Mouse (Mus musculus): Measurements from ENCODE around the gene Slc9a7. TPM values are rescaled to one million over a fixed set of nuclear protein-coding genes. Genes with fewer than 3 reads are reported as not detected.

The Slc9a7 gene
- polyA plus RNA-seq, 1 experiment from 2014 or later: 1.1 TPM

DNA sequence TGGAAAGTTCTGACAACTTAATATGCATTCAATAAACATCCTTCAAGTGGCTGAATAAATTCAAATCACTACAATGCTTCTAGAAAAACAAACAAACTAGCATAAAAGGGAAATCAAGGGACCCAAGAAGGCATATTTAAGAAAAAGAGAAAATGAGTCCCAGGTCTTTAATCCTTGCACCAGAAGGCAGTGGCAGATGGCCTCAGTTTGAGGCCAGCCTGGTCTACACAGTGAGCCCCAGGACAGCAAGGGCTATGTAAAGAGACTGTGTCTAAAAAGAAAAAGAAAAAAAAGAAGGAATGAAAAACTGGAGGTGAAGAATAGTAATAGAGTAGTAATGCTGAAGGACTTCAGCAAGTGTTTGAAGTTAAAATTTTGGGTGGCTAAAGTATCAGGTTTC is 162.7 kb downstream of the Slc9a7 start:
- no peak overlapping the region for H3K4me3 ChIP-seq
- H3K9me3 ChIP-seq: no peaks in the 10 kb centered on the region
- H3K27me3 ChIP-seq: no peaks in the 10 kb centered on the region
- no peaks in the 10 kb centered on the region for H3K4me1 ChIP-seq
- no peak overlapping the region for H3K4me2 ChIP-seq
- no peak overlapping the region for H3K27ac ChIP-seq
- no peak overlapping the region for H3K9ac ChIP-seq
- no peaks in the 10 kb centered on the region for H3K36me3 ChIP-seq
- no peak for ATAC-seq (ENCODE audit: insufficient number of reproducible peaks, low FRiP score, low TSS enrichment, low read depth)

DNA sequence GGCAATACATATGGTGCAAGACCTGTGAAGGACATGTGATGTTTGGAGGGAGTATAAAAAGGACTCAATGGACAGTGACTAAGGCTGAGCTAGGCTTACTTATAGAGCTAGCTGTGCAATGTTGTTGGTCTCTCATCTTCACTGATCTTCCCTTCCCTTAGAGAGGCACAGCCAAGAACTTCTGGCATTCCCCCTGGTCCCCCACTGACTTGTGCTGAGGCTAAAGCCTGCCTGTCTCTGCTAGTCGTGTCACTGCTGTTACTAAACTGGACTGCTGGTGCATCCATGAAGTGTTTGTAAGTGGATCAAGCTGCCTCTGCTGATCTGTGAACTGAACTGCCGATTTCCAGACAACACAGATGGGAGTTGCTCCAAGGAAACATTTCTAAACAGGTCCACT is 166.1 kb downstream of the Slc9a7 start:
- H3K27me3 ChIP-seq: no peaks in the 10 kb centered on the region
- H3K4me1 ChIP-seq: no peaks in the 10 kb centered on the region
- no peak overlapping the region for H3K9ac ChIP-seq
- H3K27ac ChIP-seq: no peak overlapping the region
- no peaks in the 10 kb centered on the region for H3K9me3 ChIP-seq
- no peak overlapping the region for H3K4me2 ChIP-seq
- no peak for ATAC-seq (ENCODE audit: insufficient number of reproducible peaks, low FRiP score, low TSS enrichment, low read depth)
- no peak overlapping the region for H3K4me3 ChIP-seq
- WGBS: 51% methylated on average over 2 of the region's 2 CpGs
- H3K36me3 ChIP-seq: no peaks in the 10 kb centered on the region

DNA sequence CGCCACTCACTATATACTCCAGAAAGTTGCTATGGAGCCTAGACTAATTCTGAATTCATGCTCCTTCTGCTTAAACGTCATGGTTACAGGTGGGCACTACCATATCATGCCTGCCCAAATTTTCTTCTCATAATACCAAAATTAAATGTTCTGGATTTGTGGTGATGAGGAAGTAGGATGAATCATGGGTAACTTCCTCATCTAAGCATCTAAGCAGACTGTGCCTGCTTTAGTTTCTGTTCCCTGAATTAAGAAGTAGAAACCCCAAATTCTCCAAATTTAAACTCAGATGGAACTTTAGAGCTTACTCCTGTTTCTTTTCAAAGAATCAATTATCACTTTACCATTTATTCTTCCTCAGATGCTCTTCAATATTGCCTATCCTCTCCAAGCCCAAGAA is 173.9 kb downstream of the Slc9a7 start:
- Histone ChIP-seq H3K9me3 (no peaks in the 10 kb centered on the region), H3K4me3 (no peak overlapping the region)
- WGBS: 73% methylated on average over 2 of the region's 2 CpGs

DNA sequence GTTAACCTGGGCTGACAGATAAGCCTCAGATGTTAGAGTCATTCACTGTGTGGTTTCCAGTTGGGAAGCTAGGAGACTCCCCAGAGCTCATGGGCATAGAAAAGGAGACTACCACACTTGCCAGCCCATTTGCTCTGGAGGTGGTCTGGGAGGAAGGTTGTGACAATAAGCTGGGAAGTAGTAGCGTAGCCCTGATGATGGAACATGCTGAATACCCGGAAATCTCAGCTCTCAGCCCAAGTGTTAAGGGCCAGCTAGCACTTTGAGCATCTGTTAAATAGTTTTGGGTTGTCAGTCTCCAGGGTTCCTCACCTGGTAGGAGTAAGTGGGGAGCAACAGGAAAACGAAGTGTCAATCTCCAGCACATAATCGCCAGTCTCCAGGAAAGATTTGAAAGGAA is 221.4 kb downstream of the Slc9a7 start:
- ATAC-seq (ENCODE audit: insufficient number of reproducible peaks, low FRiP score, low TSS enrichment, low read depth): no peak
- WGBS: 40% methylated on average over 4 of the region's 4 CpGs
- Histone ChIP-seq H3K4me1 (no peaks in the 10 kb centered on the region), H3K36me3 (no peaks in the 10 kb centered on the region), H3K9me3 (no peaks in the 10 kb centered on the region), H3K4me3 (no peak overlapping the region), H3K27ac (no peak overlapping the region), H3K27me3 (no peaks in the 10 kb centered on the region), H3K9ac (no peak overlapping the region), H3K4me2 (no peak overlapping the region)

More for the DNA sequence above, 173.9 kb downstream of the Slc9a7 start:
- Histone ChIP-seq H3K27me3 (no peaks in the 10 kb centered on the region), H3K9ac (no peak overlapping the region), H3K36me3 (no peaks in the 10 kb centered on the region), H3K27ac (no peak overlapping the region), H3K4me1 (no peaks in the 10 kb centered on the region), H3K4me2 (no peak overlapping the region)
- no peak for ATAC-seq (ENCODE audit: insufficient number of reproducible peaks, low FRiP score, low TSS enrichment, low read depth)

DNA sequence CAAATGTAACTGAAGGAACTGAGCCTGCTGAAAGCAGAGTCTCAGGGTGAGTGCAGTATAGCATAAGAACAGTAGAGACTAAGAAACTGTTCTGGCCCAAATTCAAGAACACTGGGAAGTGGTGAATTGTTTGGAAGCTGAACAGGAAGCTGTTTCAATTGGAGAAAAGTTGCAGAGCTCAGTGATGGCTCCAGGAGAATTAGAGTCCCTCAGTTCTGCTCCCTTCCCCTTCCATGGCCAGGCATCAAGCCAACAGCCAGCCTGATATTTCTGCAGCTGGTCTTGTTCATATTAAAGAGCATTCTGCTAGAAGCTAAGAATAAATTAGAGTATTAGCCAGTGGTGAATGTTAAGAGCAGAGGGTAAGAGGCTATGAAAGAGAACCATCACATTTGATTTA is 225.0 kb downstream of the Slc9a7 start:
- Histone ChIP-seq H3K9ac (no peak overlapping the region), H3K36me3 (no peaks in the 10 kb centered on the region), H3K27ac (no peak overlapping the region), H3K4me2 (no peak overlapping the region), H3K4me1 (no peaks in the 10 kb centered on the region), H3K9me3 (no peaks in the 10 kb centered on the region), H3K27me3 (no peaks in the 10 kb centered on the region), H3K4me3 (no peak overlapping the region)
- ATAC-seq (ENCODE audit: insufficient number of reproducible peaks, low FRiP score, low TSS enrichment, low read depth): no peak

DNA sequence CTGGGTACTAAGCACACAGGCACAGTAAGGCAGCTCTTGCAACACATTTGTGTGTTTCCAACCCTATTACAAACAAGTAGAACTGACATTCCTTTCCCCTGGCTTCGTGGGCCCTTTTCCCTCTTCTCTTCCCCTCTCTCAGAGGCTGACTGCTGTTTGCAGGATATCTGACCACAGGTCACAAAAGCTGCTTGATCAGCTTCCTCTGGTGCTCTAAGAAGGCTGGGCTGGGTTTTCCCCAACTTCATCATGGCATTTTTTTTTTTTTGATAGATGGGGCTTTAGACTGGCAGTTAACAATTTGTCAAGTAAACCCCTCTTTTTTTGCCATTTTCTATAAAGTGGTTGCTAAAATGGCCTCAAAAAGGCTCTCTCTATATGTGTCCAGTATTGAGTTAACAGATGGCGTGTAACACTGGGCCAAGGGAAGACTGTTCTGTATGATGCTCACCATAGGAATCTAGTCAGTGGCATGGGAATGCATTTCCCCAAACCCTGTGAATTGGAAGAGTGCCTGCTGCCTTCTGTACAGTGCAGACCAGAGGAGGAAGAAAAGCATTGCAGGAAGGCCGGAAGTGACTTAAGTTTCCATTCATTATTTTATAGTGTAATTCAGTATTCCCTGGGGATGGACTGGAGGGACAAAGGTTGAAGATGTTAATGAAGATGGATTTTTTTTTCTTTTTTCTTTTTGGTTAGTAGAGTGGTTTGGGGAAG is 229.7 kb downstream of the Slc9a7 start:
- no peak overlapping the region for H3K4me2 ChIP-seq
- H3K4me1 ChIP-seq: 0 out of 2 replicates have a peak, but pooled peaks cover 6% of the 10 kb centered on the region
- no peak for ATAC-seq (ENCODE audit: insufficient number of reproducible peaks, low FRiP score, low TSS enrichment, low read depth)
- H3K4me3 ChIP-seq: no peak overlapping the region
- WGBS: 46% methylated on average over 3 of the region's 3 CpGs
- H3K27me3 ChIP-seq: peaks cover 12% of the 10 kb centered on the region
- no peaks in the 10 kb centered on the region for H3K9me3 ChIP-seq
- H3K36me3 ChIP-seq: no peaks in the 10 kb centered on the region
- no peak overlapping the region for H3K9ac ChIP-seq
- H3K27ac ChIP-seq: no peak overlapping the region

DNA sequence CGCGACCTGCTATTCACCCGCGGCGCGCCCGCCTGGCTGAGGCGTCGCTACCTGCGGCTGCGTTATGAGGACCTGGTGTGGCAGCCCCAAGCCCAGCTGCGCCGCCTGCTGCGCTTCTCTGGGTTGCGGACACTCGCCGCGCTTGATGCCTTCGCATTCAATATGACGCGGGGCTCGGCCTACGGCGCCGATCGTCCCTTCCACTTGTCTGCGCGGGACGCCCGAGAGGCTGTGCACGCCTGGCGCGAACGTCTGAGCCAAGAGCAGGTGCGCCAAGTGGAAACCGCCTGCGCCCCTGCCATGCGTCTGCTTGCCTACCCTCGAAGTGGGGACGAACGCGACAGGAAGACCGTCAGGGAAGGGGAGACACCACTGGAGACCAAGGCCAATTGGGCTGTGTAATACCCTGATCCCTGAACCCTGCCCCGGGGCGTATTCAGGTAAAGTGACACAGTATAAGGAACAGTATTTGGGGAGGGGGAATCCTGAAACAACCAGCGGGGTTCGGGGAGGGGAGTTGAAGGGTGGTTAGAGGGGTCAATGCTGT is 230.8 kb downstream of the Slc9a7 start:
- H3K9ac ChIP-seq: no peak overlapping the region
- no peak for ATAC-seq (ENCODE audit: insufficient number of reproducible peaks, low FRiP score, low TSS enrichment, low read depth)

DNA sequence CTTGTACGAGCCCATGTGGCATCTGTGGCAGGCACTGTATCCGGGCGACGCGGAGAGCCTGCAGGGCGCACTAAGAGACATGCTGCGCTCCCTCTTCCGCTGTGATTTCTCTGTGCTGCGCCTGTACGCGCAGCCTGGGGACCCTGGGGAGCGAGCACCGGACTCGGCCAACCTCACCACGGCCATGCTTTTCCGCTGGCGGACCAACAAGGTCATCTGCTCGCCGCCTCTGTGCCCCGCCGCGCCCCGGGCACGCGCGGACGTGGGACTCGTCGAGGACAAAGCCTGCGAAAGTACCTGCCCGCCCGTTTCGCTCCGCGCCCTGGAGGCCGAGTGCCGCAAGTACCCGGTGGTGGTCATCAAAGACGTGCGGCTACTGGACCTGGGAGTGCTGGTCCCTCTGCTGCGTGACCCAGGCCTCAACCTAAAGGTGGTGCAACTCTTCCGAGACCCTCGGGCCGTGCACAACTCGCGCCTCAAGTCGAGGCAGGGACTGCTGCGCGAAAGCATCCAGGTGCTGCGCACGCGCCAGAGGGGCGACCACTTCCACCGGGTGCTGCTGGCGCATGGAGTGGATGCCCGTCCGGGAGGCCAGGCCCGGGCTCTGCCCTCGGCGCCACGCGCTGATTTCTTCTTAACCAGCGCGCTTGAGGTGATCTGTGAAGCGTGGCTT is 231.4 kb downstream of the Slc9a7 start:
- Histone ChIP-seq H3K4me3 (peak overlapping the region; percentile 43), H3K9me3 (no peaks in the 10 kb centered on the region), H3K27ac (no peak overlapping the region), H3K27me3 (peaks cover 12% of the 10 kb centered on the region), H3K36me3 (no peaks in the 10 kb centered on the region), H3K4me1 (0 out of 2 replicates have a peak, but pooled peaks cover 6% of the 10 kb centered on the region), H3K4me2 (peak overlapping the region; percentile 73), H3K9ac (0 out of 2 replicates have a peak overlapping the region, but pooled peaks have one; percentile 14)
- whole genome bisulfite sequencing: 26% methylated on average over 65 of the region's 65 CpGs
- ATAC-seq (ENCODE audit: insufficient number of reproducible peaks, low FRiP score, low TSS enrichment, low read depth): no peak

More for the DNA sequence above, 230.8 kb downstream of the Slc9a7 start:
- Histone ChIP-seq H3K36me3 (no peaks in the 10 kb centered on the region), H3K27me3 (peaks cover 12% of the 10 kb centered on the region), H3K4me2 (peak overlapping the region; percentile 73), H3K9me3 (no peaks in the 10 kb centered on the region), H3K4me1 (0 out of 2 replicates have a peak, but pooled peaks cover 6% of the 10 kb centered on the region), H3K27ac (no peak overlapping the region), H3K4me3 (peak overlapping the region; percentile 43)
- WGBS: 23% methylated on average over 47 of the region's 47 CpGs

DNA sequence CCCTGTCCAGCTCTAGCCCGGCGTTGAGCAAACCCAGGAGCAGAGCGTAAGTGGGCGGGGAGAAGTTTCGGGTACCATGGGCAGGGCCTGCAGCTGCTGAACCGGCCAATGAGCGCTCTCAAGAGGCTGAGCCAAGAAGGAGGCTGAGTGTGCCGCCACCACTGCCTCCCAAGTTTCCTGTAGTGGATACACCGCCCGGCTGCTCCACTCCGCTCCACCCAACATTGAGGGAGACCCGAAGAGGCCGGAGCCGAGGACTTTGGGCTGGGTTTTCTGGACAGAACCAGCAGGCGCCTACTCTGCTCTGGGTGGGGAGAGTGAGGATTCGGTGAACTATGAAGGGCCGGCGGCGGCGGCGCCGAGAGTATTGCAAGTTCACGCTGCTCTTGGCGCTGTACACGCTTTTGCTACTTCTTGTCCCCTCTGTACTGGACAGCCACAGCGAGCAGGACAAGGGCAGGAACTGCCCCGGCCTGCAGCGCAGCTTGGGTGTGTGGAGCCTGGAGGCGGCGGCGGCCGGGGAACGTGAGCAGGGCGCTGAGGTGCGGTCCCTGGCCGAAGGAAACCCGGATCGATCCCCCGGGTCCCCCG is 232.1 kb downstream of the Slc9a7 start, which contains the start of gene Chst7:
Gene Chst7, plus strand, starts transcription at position 180 of the 591 bp plus-strand sequence.
- peak within 1 kb of the TSS; percentile 73 for H3K4me2 ChIP-seq
- H3K27me3 ChIP-seq: peaks cover 12% of the 10 kb centered on the region
- 0 out of 2 replicates have a peak within 1 kb of the TSS, but pooled peaks have one; percentile 14 for H3K9ac ChIP-seq
- no peaks in the 10 kb centered on the region for H3K36me3 ChIP-seq
- H3K27ac ChIP-seq: no peak within 1 kb of the TSS
- no peaks in the 10 kb centered on the region for H3K9me3 ChIP-seq
- H3K4me3 ChIP-seq: peak within 1 kb of the TSS; percentile 43
- WGBS: 25% methylated on average over 40 of the region's 40 CpGs
- ATAC-seq (ENCODE audit: insufficient number of reproducible peaks, low FRiP score, low TSS enrichment, low read depth): peak; percentile 88
- H3K4me1 ChIP-seq: 0 out of 2 replicates have a peak, but pooled peaks cover 6% of the 10 kb centered on the region

Other genes starting within 250 kb of the Slc9a7 start
- gene Chst7, start 232.2 kb downstream of the Slc9a7 start, polyA plus RNA-seq (2015; fragmentation: Nextera tagmentation; extraction: Ambion mirVana): 4.9 and 6.0 TPM in 2 replicates
- 15.5 and 17.5 TPM in 2 replicates for gene Rp2, start 72.7 kb upstream of the Slc9a7 start, polyA plus RNA-seq (2015; fragmentation: Nextera tagmentation; extraction: Ambion mirVana)
- 4.7 and 5.3 TPM in 2 replicates for gene Jade3, start 133.9 kb upstream of the Slc9a7 start, polyA plus RNA-seq (2015; fragmentation: Nextera tagmentation; extraction: Ambion mirVana)

Data from limb, embryonic 15.5 days (tissue).